Mouse (Mus musculus) limb, embryonic 14.5 days (tissue): Measurements from ENCODE around the gene Atf7ip2. TPM values are rescaled to one million over a fixed set of nuclear protein-coding genes. Genes with fewer than 3 reads are reported as not detected.
"Not testable (repeated sequence)": the region's sequence is repeated elsewhere in the genome, so short reads cannot be mapped to it uniquely, and the experiment has no call there.

Source experiments
- ATAC-seq: fragments of 200-750 bp; cut with Nextera tagmentation; 2 replicates; pipeline ENCODE4 v1.8.0; 2017; ENCODE audit warnings: low read depth, moderate number of reproducible peaks, moderate TSS enrichment; ENCODE audit not compliant: low FRiP score
- DNase-seq: peaks from one replicate; pipeline ENCODE4 v3.0.0-alpha.2; 2015; ENCODE audit warnings: low spot score
- H3K27ac ChIP-seq: fragments of 300-500 bp; sonication (generic); replicated peaks from 2 replicates; pipeline ENCODE4 v1.5.1; 2014; ENCODE audit warnings: low read depth, mild to moderate bottlenecking, low read length, moderate library complexity, mixed read lengths
- H3K27me3 ChIP-seq: fragments of 300-500 bp; sonication (generic); 2 replicates; pipeline ENCODE4 v1.6.1; 2014; ENCODE audit warnings: low read length, mixed read lengths; ENCODE audit not compliant: control insufficient read depth, insufficient read depth
- H3K36me3 ChIP-seq: fragments of 300-500 bp; sonication (generic); 2 replicates; pipeline ENCODE4 v1.6.1; 2014; ENCODE audit warnings: mild to moderate bottlenecking, low read length, moderate library complexity, mixed read lengths; ENCODE audit not compliant: control insufficient read depth, insufficient read depth
- H3K4me1 ChIP-seq: fragments of 300-500 bp; sonication (generic); 2 replicates; pipeline ENCODE4 v1.6.1; 2014; ENCODE audit warnings: antibody characterized with exemption, low read length, mixed read lengths; ENCODE audit not compliant: control insufficient read depth, insufficient read depth
- H3K4me2 ChIP-seq: fragments of 300-500 bp; sonication (generic); replicated peaks from 2 replicates; pipeline ENCODE4 v1.6.1; 2014; ENCODE audit warnings: low read depth, mild to moderate bottlenecking, low read length, moderate library complexity; ENCODE audit not compliant: severe bottlenecking
- H3K4me3 ChIP-seq: fragments of 300-500 bp; sonication (generic); replicated peaks from 2 replicates; pipeline ENCODE4 v1.5.1; 2014; ENCODE audit warnings: low read length
- H3K9ac ChIP-seq: fragments of 300-500 bp; sonication (generic); 2 replicates; pipeline ENCODE4 v1.6.1; 2014; ENCODE audit warnings: mild to moderate bottlenecking, low read depth, low read length, moderate library complexity; ENCODE audit not compliant: severe bottlenecking
- H3K9me3 ChIP-seq: fragments of 300-500 bp; sonication (generic); 2 replicates; pipeline ENCODE4 v1.6.1; 2016; ENCODE audit warnings: low read length; ENCODE audit not compliant: control insufficient read depth
- POLR2A ChIP-seq: fragments of 200-500 bp; IDR thresholded peaks from 2 replicates; pipeline ENCODE4 v1.8.0; 2012; ENCODE audit warnings: inconsistent platforms, mild to moderate bottlenecking, moderate library complexity, borderline replicate concordance; ENCODE audit not compliant: insufficient read depth, insufficient read length; ENCODE audit errors: extremely low read depth
- WGBS: fragments of 180-500 bp; shearing (Covaris S2); extraction: QIAGEN DNeasy Blood & Tissue Kit; methylation state at CpG from one replicate; pipeline ENCODE4 v1.1.7; 2014; 5-methylcytosine and 5-hydroxymethylcytosine counted together
- polyA plus RNA-seq, 2 experiments: library from polyadenylated mRNA; depleted of rRNA in 1 of 2; stranded (reverse) in 1 of 2; unstranded in 1 of 2; fragments of >200 nt; fragmentation: Nextera tagmentation in 1 of 2; extraction: Ambion mirVana in 1 of 2; gene quantifications; 2 replicates each; pipeline versions ENCODE4 v1.2.1 to v1.2.3; 2012 to 2014

Gene Atf7ip2
- polyA plus RNA-seq, 2 experiments = 1.4 TPM

DNA sequence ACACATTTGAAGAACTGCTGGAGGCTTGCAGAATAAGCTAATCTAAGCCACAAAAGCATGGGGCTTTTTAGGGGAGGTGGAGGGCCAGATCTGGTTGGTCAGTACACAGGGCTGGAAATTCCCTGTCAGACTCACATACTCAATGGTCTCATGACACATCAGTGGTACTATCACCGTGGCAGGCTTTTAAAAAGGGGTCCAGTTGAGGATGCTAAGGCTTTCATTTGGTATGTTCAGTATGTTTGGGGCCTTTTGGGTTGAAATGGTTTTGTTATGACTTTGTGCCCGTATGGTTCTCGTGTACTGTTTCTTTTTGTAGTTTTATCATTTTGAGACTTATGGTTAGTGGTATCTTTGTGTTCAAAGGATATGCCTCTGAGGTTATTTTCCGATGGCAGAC lies 21.2 kb upstream of the Atf7ip2 start:
- no peak overlapping the region for H3K4me3 ChIP-seq
- no peak overlapping the region for H3K9ac ChIP-seq
- 89% methylated on average over 4 of the region's 4 CpGs for WGBS
- no peak overlapping the region for H3K4me2 ChIP-seq
- no peaks in the 10 kb centered on the region for H3K36me3 ChIP-seq
- no peak for ATAC-seq
- no peaks in the 10 kb centered on the region for H3K27me3 ChIP-seq
- no peaks in the 10 kb centered on the region for H3K4me1 ChIP-seq
- no peak for DNase-seq
- H3K27ac ChIP-seq = no peak overlapping the region
- no peak for TF ChIP-seq POLR2A
- H3K9me3 ChIP-seq = no peaks in the 10 kb centered on the region

DNA sequence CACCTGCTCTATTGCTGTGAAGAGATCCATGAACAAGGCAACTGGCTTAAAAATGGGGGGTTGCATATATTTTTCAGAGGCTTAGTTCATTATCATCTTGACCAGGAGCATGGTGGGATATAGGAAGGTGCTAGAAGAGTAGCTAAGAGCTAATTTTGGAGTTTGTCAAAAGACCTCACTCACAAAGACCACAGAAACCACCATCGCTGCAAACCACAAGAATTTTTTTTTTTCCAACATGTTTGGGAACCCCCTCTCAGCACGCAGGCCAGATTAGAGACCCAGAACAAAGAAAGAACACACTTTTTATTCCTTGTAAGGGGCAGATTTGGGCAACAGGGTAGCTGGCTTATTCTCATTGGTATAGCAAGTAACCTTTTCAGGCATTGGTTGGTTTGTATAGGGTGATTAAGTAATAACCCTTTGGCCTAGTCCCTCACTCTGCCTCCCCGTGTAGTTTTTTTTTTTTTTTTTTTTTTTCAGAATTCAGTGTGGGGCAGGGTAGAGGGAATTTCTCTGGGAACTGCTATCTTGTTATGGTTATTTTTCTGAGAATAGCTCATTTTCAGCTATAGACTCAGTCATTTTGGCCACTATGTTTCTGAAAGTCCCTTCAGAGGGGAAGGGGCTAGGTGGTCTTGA lies 20.2 kb upstream of the Atf7ip2 start:
- Histone ChIP-seq H3K27ac (no peak overlapping the region), H3K36me3 (no peaks in the 10 kb centered on the region), H3K9ac (no peak overlapping the region), H3K4me1 (no peaks in the 10 kb centered on the region), H3K4me2 (no peak overlapping the region), H3K4me3 (no peak overlapping the region), H3K9me3 (no peaks in the 10 kb centered on the region), H3K27me3 (no peaks in the 10 kb centered on the region)
- ATAC-seq = no peak
- no peak for TF ChIP-seq POLR2A
- 83% methylated on average over 3 of the region's 3 CpGs for WGBS
- DNase-seq = no peak

DNA sequence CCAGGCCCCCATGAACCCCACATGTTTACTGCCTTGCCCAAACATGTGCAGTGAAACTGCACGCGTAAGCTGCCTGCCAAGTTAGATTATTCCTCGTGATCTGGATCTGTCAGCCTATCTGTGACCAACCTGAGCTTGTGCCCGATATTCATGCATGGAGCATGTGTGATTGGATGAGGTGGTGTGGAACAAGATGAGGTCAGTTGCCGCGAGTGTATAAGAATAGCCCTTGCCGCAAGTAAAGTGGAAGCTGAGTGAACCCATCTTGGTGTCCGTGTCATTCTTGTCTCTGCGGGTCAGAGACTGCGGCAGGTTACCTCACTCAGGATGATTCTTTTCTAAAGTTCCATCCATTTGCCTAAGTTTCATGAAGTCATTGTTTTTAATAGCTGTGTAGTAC lies 5.1 kb upstream of the Atf7ip2 start:
- not testable (repeated sequence) for H3K9ac ChIP-seq, H3K4me3 ChIP-seq, DNase-seq, ATAC-seq, H3K4me1 ChIP-seq, H3K27me3 ChIP-seq, H3K27ac ChIP-seq, H3K36me3 ChIP-seq, H3K4me2 ChIP-seq
- peaks cover 27% of the 10 kb centered on the region for H3K9me3 ChIP-seq
- WGBS = 95% methylated on average over 10 of the region's 10 CpGs

DNA sequence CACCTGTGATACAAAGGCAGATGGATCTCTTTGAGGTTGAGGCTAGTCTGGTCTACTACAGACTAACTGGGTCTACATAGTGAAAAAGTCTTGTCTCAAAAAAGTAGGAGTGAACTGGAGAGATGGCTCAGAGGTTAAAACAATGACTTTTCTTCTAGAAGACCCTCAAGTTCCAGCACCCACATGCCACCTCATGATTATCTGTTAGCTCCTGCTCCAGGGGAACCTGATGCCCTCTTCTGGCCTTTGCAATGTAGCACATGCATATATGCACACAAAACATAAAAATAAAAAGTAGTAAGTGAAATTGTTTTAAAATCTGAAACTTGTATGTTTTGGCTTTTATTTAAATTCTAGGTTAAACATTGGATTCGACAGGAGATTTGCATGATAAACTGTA lies 16.3 kb downstream of the Atf7ip2 start:
- TF ChIP-seq POLR2A = no peak
- no peaks in the 10 kb centered on the region for H3K36me3 ChIP-seq
- H3K27ac ChIP-seq = no peak overlapping the region
- H3K4me2 ChIP-seq = no peak overlapping the region
- ATAC-seq (no peak), DNase-seq (no peak)
- H3K4me1 ChIP-seq = no peaks in the 10 kb centered on the region
- 88% methylated on average over 1 of the region's 1 CpGs for WGBS
- H3K27me3 ChIP-seq = no peaks in the 10 kb centered on the region
- H3K9me3 ChIP-seq = no peaks in the 10 kb centered on the region
- no peak overlapping the region for H3K4me3 ChIP-seq
- H3K9ac ChIP-seq = no peak overlapping the region

DNA sequence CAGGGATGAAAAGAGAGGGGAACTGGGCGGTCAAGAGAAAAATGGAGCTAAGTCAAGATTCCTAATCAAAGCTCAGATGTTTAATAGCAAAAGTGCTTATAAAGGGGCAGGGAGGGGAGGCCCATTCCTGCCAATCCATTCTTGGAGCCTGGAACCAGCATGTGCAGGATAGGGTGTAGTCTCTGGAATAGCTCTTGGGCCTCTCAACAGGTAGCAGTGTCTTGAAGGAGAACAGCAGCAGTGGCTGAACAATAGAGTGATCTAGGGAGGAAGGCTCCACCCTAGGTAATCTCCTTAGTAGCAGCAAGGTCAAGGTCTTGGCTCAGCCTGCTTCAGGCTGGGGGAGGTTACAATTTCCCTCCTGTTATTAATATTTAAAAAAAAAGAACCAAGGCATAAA lies 23.9 kb downstream of the Atf7ip2 start:
- H3K4me1 ChIP-seq, H3K9ac ChIP-seq, ATAC-seq, H3K9me3 ChIP-seq, H3K27me3 ChIP-seq, H3K4me3 ChIP-seq, H3K4me2 ChIP-seq, DNase-seq, H3K36me3 ChIP-seq, H3K27ac ChIP-seq: not testable (repeated sequence)
- WGBS = 93% methylated on average over 1 of the region's 1 CpGs

DNA sequence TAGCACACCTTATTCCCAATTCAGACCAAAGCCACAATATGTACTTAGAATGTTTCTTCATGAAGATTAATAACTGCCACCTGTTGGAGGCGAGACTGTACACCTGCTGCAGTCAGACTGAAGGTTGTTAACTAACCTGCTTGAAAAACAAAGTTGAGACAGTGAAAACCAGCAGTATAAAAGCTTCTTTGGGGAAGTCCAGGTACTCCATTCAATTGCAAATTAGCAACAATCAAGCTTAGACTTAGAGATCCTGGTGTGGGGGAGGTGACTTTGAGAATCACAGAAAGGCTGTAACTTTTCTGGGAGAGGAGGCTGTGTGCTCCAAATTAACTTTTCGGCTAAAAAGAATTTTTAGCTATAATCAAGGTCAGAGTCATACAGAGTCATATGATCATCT lies 24.5 kb downstream of the Atf7ip2 start:
- not testable (repeated sequence) for H3K9me3 ChIP-seq, H3K4me2 ChIP-seq, H3K4me1 ChIP-seq, H3K27me3 ChIP-seq, H3K27ac ChIP-seq, H3K4me3 ChIP-seq, ATAC-seq, H3K9ac ChIP-seq, H3K36me3 ChIP-seq, DNase-seq
- WGBS = 85% methylated on average over 2 of the region's 2 CpGs
